Mouse (Mus musculus) gastrocnemius, adult 18-20 months (tissue): ENCODE measurements around the gene B4galt3. TPM values are rescaled to one million over a fixed set of nuclear protein-coding genes. Genes with fewer than 3 reads are reported as not detected.
"Not testable (repeated sequence)": the region's sequence is repeated elsewhere in the genome, so short reads cannot be mapped to it uniquely, and the experiment has no call there.

Experiments
- DNase-seq: peaks from one replicate; pipeline ENCODE4 v3.0.0; 2021; ENCODE audit warnings: low spot score
- total RNA-seq, 2 experiments: library from RNA; stranded (reverse); gene quantifications; 2 replicates each; pipeline ENCODE4 v1.2.3; 2021

The B4galt3 gene
- total RNA-seq, 2 experiments from 2014 or later = 12.0 to 13.0 TPM

GRCm38 (mm10) chr1:171239992-171240744 is 30.0 kb upstream of the B4galt3 start:
- DNase-seq = peak; percentile 89

GRCm38 (mm10) chr1:171240911-171241310 is 29.2 kb upstream of the B4galt3 start:
- no peak for DNase-seq

- not testable (repeated sequence) for DNase-seq
Observed at GRCm38 (mm10) chr1:171241952-171242351, 28.2 kb upstream of the B4galt3 start.

- no peak for DNase-seq
Observed at GRCm38 (mm10) chr1:171245353-171245752, 24.8 kb upstream of the B4galt3 start.

GRCm38 (mm10) chr1:171246709-171247452 is 23.2 kb upstream of the B4galt3 start:
- DNase-seq = peak; percentile 98

GRCm38 (mm10) chr1:171247453-171247841 is 22.7 kb upstream of the B4galt3 start:
- DNase-seq = no peak

- DNase-seq = no peak
Observed at GRCm38 (mm10) chr1:171247916-171248315, 22.2 kb upstream of the B4galt3 start.

GRCm38 (mm10) chr1:171248386-171249226 is 21.5 kb upstream of the B4galt3 start:
- no peak for DNase-seq

- no peak for DNase-seq
Observed at GRCm38 (mm10) chr1:171249913-171250600, 20.1 kb upstream of the B4galt3 start, which contains the start of gene Adamts4. Adamts4 (plus strand) TSS chr1:171250421.

GRCm38 (mm10) chr1:171250680-171251593 is 19.2 kb upstream of the B4galt3 start, which contains the start of gene Ndufs2:
Ndufs2 (minus strand) TSS chr1:171251388.
- DNase-seq = no peak

- DNase-seq = no peak
Observed at GRCm38 (mm10) chr1:171251594-171252324, 18.4 kb upstream of the B4galt3 start.

GRCm38 (mm10) chr1:171252415-171252814 is 17.7 kb upstream of the B4galt3 start:
- DNase-seq = no peak

GRCm38 (mm10) chr1:171256095-171256818 is 13.9 kb upstream of the B4galt3 start:
- DNase-seq = no peak

GRCm38 (mm10) chr1:171256937-171257548 is 13.1 kb upstream of the B4galt3 start:
- peak; percentile 72 for DNase-seq

- no peak for DNase-seq
Observed at GRCm38 (mm10) chr1:171257781-171258180, 12.3 kb upstream of the B4galt3 start.

GRCm38 (mm10) chr1:171258921-171259320 is 11.2 kb upstream of the B4galt3 start:
- DNase-seq = no peak

GRCm38 (mm10) chr1:171260316-171260715 is 9.8 kb upstream of the B4galt3 start:
- no peak for DNase-seq

- DNase-seq = peak; percentile 73
Observed at GRCm38 (mm10) chr1:171262594-171263130, 7.5 kb upstream of the B4galt3 start.
